Mouse (Mus musculus): ENCODE results near the gene Col11a1.

Col11a1 gene

DNA sequence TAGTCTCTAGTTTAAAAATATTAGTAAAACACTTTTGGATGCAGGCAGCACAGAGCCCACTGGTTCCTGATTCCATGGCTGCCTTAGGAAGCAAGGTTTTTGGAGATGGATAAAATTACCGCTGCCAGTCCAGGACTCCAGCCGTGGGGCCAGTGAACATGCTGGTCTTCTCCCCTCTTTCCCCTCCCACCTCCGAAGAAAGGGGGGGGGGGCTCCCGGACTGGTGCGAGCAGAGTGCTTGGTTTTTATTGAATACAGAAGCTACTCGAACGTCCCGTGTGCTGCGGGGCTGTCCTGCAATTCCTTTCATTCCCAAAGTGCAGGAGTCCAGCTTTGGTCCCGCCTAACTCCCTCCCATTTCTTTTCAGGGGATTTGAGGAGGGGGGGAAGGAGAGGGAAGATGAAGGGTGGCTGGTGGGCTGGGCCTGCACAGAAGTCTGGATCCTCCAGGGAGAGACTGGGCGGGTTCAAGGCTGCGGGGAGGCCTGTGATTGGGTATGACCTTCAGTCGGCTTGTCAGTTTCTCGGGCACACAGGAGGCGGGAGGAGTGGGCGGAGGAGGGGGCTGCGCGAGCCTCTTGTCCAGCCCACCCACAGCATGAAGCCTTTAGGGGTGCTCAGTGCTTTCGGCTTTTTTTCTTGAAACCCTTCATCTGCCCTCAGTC is at the start of gene Col11a1:
Col11a1 (plus strand) TSS at position 570 of the 665 bp plus-strand sequence.
- DNase-seq (ENCODE audit: low spot score in 2 of 2): no peak

GRCm38 (mm10) chr3:113990936-113991335 is 39.4 kb upstream of the Col11a1 start:
- no peak for DNase-seq (ENCODE audit: low spot score in 2 of 2)

GRCm38 (mm10) chr3:114030886-114031285 is 546 bp downstream of the Col11a1 start:
- no peak for DNase-seq (ENCODE audit: low spot score in 2 of 2)

GRCm38 (mm10) chr3:114031351-114032213 is 1.2 kb downstream of the Col11a1 start:
- no peak for DNase-seq (ENCODE audit: low spot score in 2 of 2)

- DNase-seq (ENCODE audit: low spot score in 2 of 2): no peak
Measured at GRCm38 (mm10) chr3:114032333-114032732, 2.0 kb downstream of the Col11a1 start.

DNA sequence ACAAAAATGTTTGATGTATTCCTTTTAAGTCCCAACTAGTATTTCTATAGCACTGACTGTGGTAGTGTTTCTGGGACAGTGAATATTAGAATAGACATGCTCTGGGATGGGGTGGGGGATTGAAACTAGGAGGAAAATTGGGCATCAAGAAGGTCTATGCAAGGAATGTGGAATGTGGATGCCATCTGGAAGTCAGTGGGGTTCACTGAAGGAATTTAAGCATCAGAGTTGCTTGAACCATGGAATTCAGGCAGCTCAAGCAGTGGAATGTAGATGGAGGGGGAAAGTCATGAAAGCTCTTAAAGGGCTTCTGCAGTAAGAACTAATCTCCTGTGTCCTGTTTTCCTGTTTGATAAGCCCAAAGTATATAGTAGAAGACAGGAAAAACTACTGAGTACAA is 22.1 kb downstream of the Col11a1 start:
- DNase-seq (ENCODE audit: low spot score in 2 of 2): no peak

DNA sequence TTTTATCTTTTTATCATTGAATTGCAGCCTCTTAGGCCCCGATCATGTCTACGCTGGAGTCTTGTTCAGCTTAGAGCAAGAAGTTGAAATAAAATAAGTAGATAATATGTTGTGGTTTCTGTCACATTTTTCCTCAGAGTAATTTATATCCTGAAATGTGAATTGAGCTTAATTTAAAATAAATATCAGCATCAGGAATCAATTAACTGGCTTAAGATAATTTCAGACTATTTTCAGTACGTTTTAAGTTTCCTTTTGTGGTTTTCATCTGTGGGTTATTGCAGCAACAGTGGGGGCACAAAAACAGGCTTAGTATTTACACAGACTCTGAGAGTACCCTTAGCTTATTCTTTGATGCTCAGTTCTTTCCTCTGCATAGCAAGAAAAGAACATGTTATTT is 23.2 kb downstream of the Col11a1 start:
- no peak for DNase-seq (ENCODE audit: low spot score in 2 of 2)

- DNase-seq (ENCODE audit: low spot score in 2 of 2): no peak
Measured at GRCm38 (mm10) chr3:114065123-114065522, 34.8 kb downstream of the Col11a1 start.

DNA sequence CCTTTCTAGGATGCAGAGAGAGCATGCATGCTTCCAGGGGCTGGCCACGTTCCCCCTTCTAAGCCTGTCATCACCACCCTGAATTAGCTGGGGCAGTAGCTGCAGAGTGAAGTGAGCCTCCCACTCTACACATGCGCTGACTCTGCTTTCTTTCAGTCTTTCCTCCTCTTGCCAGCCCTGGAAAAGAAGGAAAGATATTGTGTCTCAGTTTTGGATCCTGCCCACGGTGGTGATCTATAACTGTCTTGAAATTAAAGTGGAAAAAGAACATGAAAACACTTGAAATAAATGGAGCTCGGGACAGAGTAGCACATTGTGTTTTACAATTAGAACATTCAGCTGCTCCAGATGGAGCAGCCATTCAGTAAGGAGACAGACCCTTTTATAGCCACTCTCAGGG is 35.2 kb downstream of the Col11a1 start:
- no peak for DNase-seq (ENCODE audit: low spot score in 2 of 2)

- no peak for DNase-seq (ENCODE audit: low spot score in 2 of 2)
Measured at GRCm38 (mm10) chr3:114099335-114099734, 69.0 kb downstream of the Col11a1 start.

- no peak for DNase-seq (ENCODE audit: low spot score in 2 of 2)
Measured at GRCm38 (mm10) chr3:114107099-114107498, 76.8 kb downstream of the Col11a1 start.

DNA sequence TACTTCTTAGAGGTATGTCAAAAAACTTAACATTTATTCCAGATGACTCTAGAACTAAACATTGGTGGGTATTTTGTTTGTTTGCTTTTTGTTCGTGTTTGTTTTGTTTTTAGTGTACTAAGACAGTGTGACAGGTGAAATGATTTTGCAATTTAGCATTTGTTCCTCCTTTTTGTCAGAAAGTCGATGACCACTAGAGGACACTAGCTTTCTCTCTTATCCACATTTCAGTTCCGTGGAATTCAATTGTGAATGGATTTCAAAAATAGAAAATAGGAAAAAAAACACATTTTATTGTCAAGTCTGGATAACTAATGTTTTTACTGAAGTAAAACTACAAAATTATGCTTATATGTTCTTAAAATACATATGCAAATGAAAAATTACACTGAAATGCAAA is 116.8 kb downstream of the Col11a1 start:
- DNase-seq (ENCODE audit: low spot score in 2 of 2): no peak

DNA sequence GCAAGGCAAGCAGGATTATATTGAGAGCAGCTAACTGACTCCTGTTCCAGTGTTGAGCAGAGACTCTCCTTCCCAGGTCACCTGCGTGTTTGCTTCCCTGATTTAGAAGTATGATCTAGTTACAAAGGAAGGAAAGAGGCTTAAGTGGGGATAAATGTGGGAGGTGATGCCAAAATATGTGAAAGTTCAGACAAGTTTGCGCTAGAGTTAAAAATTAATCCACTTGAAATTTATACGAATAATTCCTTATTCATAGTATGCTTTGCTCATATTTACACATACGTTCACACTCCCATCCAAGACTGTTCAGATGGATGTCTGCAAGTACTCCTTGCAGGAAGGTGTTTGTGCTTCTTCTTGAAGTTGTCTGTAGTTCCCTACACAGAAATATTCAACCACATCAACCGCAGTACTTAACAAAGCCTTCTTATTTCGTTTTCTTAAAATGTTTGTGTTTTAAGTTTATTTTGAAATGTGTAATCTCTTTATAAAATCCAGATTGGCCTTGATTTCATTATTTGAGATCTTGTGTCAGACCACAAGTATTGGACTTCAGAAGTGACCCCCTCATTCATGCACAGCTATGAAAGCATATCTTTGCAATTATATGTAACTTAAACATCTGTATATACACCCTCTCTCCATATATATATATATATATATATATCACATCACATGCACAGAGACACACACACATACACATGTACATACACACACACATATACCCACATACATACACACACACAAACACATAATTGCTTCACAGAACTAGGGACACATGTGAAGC is 167.8 kb downstream of the Col11a1 start:
- no peak for DNase-seq (ENCODE audit: low spot score in 2 of 2)

GRCm38 (mm10) chr3:114212255-114212654 is 181.9 kb downstream of the Col11a1 start:
- no peak for DNase-seq (ENCODE audit: low spot score in 2 of 2)

DNA sequence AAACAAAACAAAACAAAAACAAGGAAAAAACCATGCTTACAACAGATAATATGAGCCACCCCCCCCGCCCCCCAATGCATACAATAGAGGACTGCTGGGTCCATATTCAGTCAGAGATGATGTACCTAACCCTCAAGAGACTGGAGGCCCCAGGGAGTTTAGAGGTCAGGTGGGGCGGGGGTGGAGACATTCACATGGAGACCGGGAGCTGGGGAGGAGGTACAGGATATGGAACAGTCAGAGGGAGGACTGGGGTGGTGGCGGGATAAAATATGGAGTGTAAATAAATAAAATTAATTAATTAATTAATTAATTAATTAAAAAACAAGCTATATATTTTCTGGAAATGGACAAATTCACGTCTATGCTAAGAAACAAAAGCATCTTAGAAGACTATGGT is 185.8 kb downstream of the Col11a1 start:
- no peak for DNase-seq (ENCODE audit: low spot score in 2 of 2)

- DNase-seq (ENCODE audit: low spot score in 2 of 2): no peak
Measured at GRCm38 (mm10) chr3:114229501-114229900, 199.2 kb downstream of the Col11a1 start.
